Mouse (Mus musculus) neural tube, embryonic 15.5 days (tissue): ENCODE measurements at regions not wholly inside any gene's neighbourhood (a gene's known extent, or its start where the extent isn't known, plus 50 kb on each side); places are given as distances from the start of the nearest gene placed in this dataset.

Experiments used
- ATAC-seq: fragments of 200-750 bp; cut with Nextera tagmentation; 2 replicates; pipeline ENCODE4 v1.8.0; 2017; ENCODE audit warnings: mild to moderate bottlenecking, moderate TSS enrichment, moderate library complexity; ENCODE audit not compliant: low FRiP score
- H3K27ac ChIP-seq: fragments of 300-500 bp; sonication (generic); replicated peaks from 2 replicates; pipeline ENCODE4 v1.5.1; 2015; ENCODE audit warnings: mild to moderate bottlenecking, inconsistent platforms
- H3K27me3 ChIP-seq: fragments of 300-500 bp; sonication (generic); replicated peaks from 2 replicates; pipeline ENCODE4 v1.6.1; 2015; ENCODE audit warnings: inconsistent platforms
- H3K36me3 ChIP-seq: fragments of 300-500 bp; sonication (generic); 2 replicates; pipeline ENCODE4 v1.6.1; 2015; ENCODE audit warnings: inconsistent platforms
- H3K4me1 ChIP-seq: fragments of 300-500 bp; sonication (generic); 2 replicates; pipeline ENCODE4 v1.6.1; 2015; ENCODE audit warnings: inconsistent platforms
- H3K4me2 ChIP-seq: fragments of 300-500 bp; sonication (generic); 2 replicates; pipeline ENCODE4 v1.6.1; 2015; ENCODE audit warnings: inconsistent platforms, mild to moderate bottlenecking, moderate library complexity
- H3K4me3 ChIP-seq: fragments of 300-500 bp; sonication (generic); replicated peaks from 2 replicates; pipeline ENCODE4 v1.5.1; 2015; ENCODE audit warnings: mild to moderate bottlenecking, inconsistent platforms
- H3K9ac ChIP-seq: fragments of 300-500 bp; sonication (generic); replicated peaks from 2 replicates; pipeline ENCODE4 v1.6.1; 2015; ENCODE audit warnings: mild to moderate bottlenecking, inconsistent platforms
- H3K9me3 ChIP-seq: fragments of 300-500 bp; sonication (generic); replicated peaks from 2 replicates; pipeline ENCODE4 v1.6.1; 2016; ENCODE audit warnings: inconsistent platforms
- WGBS: fragments of 180-500 bp; shearing (Covaris S2); methylation state at CpG from one replicate; pipeline ENCODE4 v1.1.7; 2015; ENCODE audit warnings: mixed read lengths; 5-methylcytosine and 5-hydroxymethylcytosine counted together

DNA sequence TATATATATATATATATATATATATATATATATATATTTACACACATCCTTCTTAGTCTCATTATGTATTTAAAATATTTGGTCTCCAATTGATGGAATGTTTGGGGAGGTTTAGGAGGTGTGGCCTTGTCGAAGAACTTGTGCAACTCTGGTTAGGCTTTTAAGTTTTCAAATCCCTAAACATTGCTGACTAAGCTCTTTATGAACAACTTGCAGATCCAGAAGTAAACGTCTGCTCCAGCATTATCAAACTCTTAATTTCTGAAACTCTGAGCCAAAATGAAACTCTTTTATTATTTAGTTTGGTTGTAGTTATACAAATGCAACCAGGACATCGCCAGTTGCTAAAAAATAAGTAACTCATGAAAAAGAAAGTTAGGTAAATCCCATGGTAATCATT lies 792.7 kb upstream of the Nudt12 start:
- Histone ChIP-seq H3K4me2 (no peak overlapping the region), H3K9ac (no peak overlapping the region), H3K27ac (no peak overlapping the region), H3K36me3 (no peaks in the 10 kb centered on the region), H3K4me3 (no peak overlapping the region), H3K4me1 (no peaks in the 10 kb centered on the region), H3K27me3 (no peaks in the 10 kb centered on the region), H3K9me3 (no peaks in the 10 kb centered on the region)
- no peak for ATAC-seq
- 79% methylated on average over 3 of the region's 3 CpGs for WGBS

DNA sequence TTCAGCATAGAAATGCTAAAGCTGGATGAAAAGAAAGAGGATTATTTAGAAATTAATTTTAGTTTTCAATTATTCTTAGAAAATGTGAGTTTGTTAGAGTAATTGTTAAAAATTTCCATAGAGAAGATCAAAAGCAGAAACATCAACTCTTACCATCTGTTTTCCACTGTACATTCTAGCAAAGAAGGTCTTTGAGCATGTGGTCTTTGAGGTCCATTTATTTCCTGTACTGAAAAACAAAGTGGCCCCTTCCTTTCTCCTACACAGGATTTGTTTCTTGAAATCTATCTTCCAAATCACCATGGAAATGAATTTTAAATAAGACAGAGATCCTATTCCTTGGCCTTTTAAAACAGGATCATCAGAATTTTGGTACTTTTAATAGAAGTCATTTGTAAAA lies 780.3 kb upstream of the Nudt12 start:
- no peak for ATAC-seq
- no peaks in the 10 kb centered on the region for H3K4me1 ChIP-seq
- H3K27ac ChIP-seq, result no peak overlapping the region
- H3K9me3 ChIP-seq, result no peaks in the 10 kb centered on the region
- H3K4me2 ChIP-seq, result no peak overlapping the region
- no peaks in the 10 kb centered on the region for H3K36me3 ChIP-seq
- H3K9ac ChIP-seq, result no peak overlapping the region
- H3K4me3 ChIP-seq, result no peak overlapping the region
- no peaks in the 10 kb centered on the region for H3K27me3 ChIP-seq

DNA sequence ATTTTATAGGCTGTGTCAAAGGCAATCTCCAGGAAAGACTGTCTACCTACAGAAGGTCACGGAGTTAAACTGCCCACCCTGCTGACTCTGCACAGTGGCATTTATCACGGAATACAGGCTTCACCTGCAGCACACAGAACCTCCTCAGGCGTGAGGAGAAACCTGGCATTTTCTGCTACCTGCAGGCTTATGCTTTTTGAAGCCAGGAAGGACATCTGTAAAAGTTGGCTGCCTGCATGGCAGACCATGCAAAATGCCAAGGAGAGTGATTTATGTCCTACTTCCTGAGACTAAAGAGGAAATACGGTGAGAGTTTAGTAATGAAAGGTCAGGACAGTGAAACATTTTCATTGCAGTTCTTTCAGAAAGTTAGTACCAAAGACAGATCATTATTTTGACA lies 779.6 kb upstream of the Nudt12 start:
- Histone ChIP-seq H3K9ac (no peak overlapping the region), H3K9me3 (no peaks in the 10 kb centered on the region), H3K4me3 (no peak overlapping the region), H3K36me3 (no peaks in the 10 kb centered on the region), H3K4me1 (no peaks in the 10 kb centered on the region), H3K4me2 (no peak overlapping the region), H3K27ac (no peak overlapping the region), H3K27me3 (no peaks in the 10 kb centered on the region)
- ATAC-seq, result no peak
- WGBS, result 75% methylated on average over 4 of the region's 4 CpGs

DNA sequence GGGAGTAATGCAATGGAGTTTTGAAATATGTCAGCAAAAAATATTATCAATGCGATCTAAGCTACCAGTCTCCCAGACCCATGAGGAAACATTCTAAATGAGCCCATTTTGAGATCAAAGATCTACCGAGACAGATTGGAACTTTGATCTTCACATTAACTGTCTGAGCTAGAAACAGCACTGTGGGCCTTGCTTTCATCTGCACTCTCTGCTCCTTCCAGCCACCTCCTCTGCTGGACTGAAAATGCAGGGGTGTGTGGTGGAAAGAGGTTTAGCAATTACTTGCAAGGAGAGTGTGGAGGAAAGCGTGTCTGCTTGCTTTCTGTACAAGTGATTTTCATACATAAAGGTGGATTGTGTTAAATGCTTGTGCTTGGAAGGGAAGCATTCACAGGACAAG lies 760.9 kb upstream of the Nudt12 start:
- WGBS, result 64% methylated on average over 3 of the region's 3 CpGs
- no peaks in the 10 kb centered on the region for H3K4me1 ChIP-seq
- no peak overlapping the region for H3K4me2 ChIP-seq
- H3K27ac ChIP-seq, result no peak overlapping the region
- H3K27me3 ChIP-seq, result no peaks in the 10 kb centered on the region
- H3K4me3 ChIP-seq, result no peak overlapping the region
- ATAC-seq, result no peak
- no peaks in the 10 kb centered on the region for H3K36me3 ChIP-seq
- no peaks in the 10 kb centered on the region for H3K9me3 ChIP-seq
- no peak overlapping the region for H3K9ac ChIP-seq

DNA sequence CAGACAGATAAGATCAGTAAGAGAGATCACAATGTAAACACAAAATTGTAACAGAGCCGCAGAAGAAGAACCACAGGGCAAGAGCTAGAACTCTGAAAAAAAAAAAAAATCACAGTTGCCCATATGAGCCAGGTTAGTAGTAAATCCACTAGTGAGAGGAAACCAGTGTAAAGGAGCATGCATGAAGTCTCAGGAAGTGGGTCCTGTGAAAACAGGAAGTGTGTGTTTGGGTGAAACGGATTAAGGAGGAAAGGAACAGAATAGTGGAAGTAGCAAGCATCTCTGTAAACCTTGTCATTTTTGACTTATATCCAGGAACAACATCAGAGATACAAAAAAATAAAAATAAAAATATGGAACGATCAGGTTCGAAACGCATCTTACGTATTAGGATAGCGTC lies 753.4 kb upstream of the Nudt12 start:
- no peaks in the 10 kb centered on the region for H3K9me3 ChIP-seq
- no peak overlapping the region for H3K4me3 ChIP-seq
- no peaks in the 10 kb centered on the region for H3K36me3 ChIP-seq
- H3K4me2 ChIP-seq, result no peak overlapping the region
- no peaks in the 10 kb centered on the region for H3K4me1 ChIP-seq
- H3K9ac ChIP-seq, result no peak overlapping the region
- WGBS, result 95% methylated on average over 7 of the region's 7 CpGs
- ATAC-seq, result no peak
- H3K27me3 ChIP-seq, result no peaks in the 10 kb centered on the region
- no peak overlapping the region for H3K27ac ChIP-seq

DNA sequence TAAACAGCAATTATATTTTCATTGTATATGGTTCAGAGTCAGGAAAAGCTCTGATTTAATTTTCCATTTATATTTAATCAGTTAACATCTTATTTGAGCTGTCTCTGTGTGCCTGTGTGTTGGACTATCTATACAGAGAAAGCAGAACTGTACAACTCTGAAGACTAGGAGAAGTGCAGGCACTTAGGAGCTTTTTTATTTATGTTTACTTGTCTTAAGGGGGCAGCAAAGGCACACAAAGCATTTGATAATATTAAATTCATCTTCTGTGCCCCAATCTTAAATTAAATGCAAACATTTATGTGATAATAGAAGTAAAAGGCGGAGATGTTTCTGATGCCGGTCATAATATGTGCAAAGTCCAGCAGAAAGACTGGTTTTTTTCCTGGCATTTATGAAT lies 751.3 kb upstream of the Nudt12 start:
- no peak overlapping the region for H3K4me2 ChIP-seq
- no peak overlapping the region for H3K27ac ChIP-seq
- no peaks in the 10 kb centered on the region for H3K36me3 ChIP-seq
- WGBS, result 56% methylated on average over 2 of the region's 2 CpGs
- no peak overlapping the region for H3K4me3 ChIP-seq
- H3K27me3 ChIP-seq, result no peaks in the 10 kb centered on the region
- no peak for ATAC-seq
- no peaks in the 10 kb centered on the region for H3K4me1 ChIP-seq
- no peaks in the 10 kb centered on the region for H3K9me3 ChIP-seq
- no peak overlapping the region for H3K9ac ChIP-seq

DNA sequence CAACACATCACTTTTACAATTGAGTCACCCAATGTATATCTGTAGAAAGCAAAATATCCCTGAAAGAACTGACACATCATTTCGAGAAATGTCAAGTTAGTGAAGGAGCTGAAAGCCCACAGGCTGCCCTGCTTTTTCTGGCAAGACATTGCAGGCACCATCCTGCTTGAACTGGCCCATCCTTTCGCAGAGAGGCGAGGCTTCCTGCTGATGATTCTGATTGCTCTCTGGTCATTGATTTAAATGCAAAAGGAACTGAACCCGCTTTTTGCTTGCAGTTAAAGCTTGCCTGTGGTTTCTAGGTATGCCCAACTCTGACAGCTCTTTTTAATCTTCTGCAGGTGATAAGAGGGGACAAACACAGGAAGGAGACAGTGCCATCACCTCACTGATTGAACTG lies 748.9 kb upstream of the Nudt12 start:
- WGBS, result 37% methylated on average over 4 of the region's 4 CpGs

DNA sequence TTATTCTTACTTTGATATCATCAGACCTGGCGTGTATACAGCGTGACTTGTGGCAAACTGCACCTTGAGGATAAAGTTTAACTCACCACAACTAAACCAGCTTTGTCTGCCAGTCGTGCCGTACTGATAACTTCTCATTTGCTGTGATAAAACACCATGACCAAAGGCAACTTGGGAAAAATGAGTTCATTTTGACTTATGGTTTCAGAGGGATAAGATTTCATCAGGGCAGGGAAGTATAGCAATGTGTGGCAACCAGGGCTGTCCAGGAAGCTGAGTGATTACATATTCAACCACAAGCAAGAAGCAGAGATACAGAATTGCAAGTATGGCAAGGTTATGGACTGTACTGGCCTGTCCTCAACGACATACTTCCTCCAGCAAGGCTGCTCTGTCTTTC lies 747.7 kb upstream of the Nudt12 start:
- H3K27ac ChIP-seq, result no peak overlapping the region
- H3K9ac ChIP-seq, result no peak overlapping the region
- no peaks in the 10 kb centered on the region for H3K4me1 ChIP-seq
- no peaks in the 10 kb centered on the region for H3K27me3 ChIP-seq
- H3K4me3 ChIP-seq, result no peak overlapping the region
- no peak for ATAC-seq
- WGBS, result 88% methylated on average over 5 of the region's 5 CpGs
- H3K36me3 ChIP-seq, result no peaks in the 10 kb centered on the region
- H3K9me3 ChIP-seq, result no peaks in the 10 kb centered on the region
- no peak overlapping the region for H3K4me2 ChIP-seq

More for the DNA sequence above, 748.9 kb upstream of the Nudt12 start:
- Histone ChIP-seq H3K4me1 (no peaks in the 10 kb centered on the region), H3K4me2 (no peak overlapping the region), H3K4me3 (no peak overlapping the region), H3K27me3 (no peaks in the 10 kb centered on the region), H3K36me3 (no peaks in the 10 kb centered on the region), H3K27ac (no peak overlapping the region), H3K9ac (no peak overlapping the region), H3K9me3 (no peaks in the 10 kb centered on the region)
- no peak for ATAC-seq

DNA sequence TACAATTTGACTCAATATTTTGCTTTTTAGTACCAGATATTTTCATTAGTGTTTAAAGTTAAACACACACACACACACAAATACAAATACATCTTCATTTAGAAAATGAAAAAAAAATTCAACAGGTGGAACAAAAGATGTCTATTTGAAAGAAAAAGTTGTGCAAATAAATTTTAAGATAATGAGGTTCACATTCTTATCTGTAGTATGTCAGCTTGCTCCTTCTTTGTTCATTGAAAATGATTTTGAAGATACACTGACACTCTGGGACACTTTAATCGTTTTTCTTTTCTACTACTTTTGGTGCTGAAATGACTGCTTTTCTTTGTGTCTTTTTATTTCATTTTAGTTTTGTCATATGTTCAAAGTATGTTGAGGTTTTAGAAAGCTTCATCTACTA lies 732.9 kb upstream of the Nudt12 start:
- Histone ChIP-seq H3K27ac (no peak overlapping the region), H3K9me3 (no peaks in the 10 kb centered on the region), H3K4me1 (no peaks in the 10 kb centered on the region), H3K4me2 (no peak overlapping the region), H3K27me3 (no peaks in the 10 kb centered on the region), H3K9ac (no peak overlapping the region), H3K36me3 (no peaks in the 10 kb centered on the region), H3K4me3 (no peak overlapping the region)
- 64% methylated on average over 1 of the region's 1 CpGs for WGBS
- no peak for ATAC-seq
